Mouse (Mus musculus) small intestine, adult 10 weeks (tissue): ENCODE measurements around the gene Sntb2. TPM values are rescaled to one million over a fixed set of nuclear protein-coding genes. Genes with fewer than 3 reads are reported as not detected.

Source experiments
- polyA plus RNA-seq: library from polyadenylated mRNA; stranded (reverse); fragments of 350-450 nt; fragmentation: Illumina TruSeq; extraction: RNeasy Lipid Tissue Mini Kit (QIAGEN cat#74804); gene quantifications from one replicate; pipeline ENCODE4 v1.2.3, GENCODE M21; 2014; ENCODE audit warnings: low replicate concordance

Gene Sntb2
- 8.1 TPM for polyA plus RNA-seq

GRCm38 (mm10) chr8:106935324-106935869 lies at the start of gene Sntb2:
Sntb2 (plus strand) TSS chr8:106935750.

GRCm38 (mm10) chr8:106893481-106894156 lies 41.9 kb upstream of the Sntb2 start, which contains the start of gene Utp4:
Utp4 (plus strand) TSS chr8:106893636.

GRCm38 (mm10) chr8:107030650-107031576 lies 95.4 kb downstream of the Sntb2 start, which contains the start of gene Vps4a:
Vps4a (plus strand) TSS chr8:107031222.

GRCm38 (mm10) chr8:107048061-107048941 lies 112.8 kb downstream of the Sntb2 start, which contains the start of gene Pdf:
Pdf (minus strand) TSS chr8:107048614.

GRCm38 (mm10) chr8:107056076-107056972 lies 120.8 kb downstream of the Sntb2 start, which contains the start of the genes Cog8 and Nip7:
Cog8 (minus strand) TSS chr8:107056689.
Nip7 (plus strand) TSS chr8:107056877.

GRCm38 (mm10) chr8:107065511-107066496 lies 130.3 kb downstream of the Sntb2 start, which contains the start of gene Tmed6:
Tmed6 (minus strand) TSS chr8:107065644.

Other genes with a start within 250 kb of the Sntb2 start
- 0.41 TPM for gene Has3, start 65.5 kb upstream of the Sntb2 start, polyA plus RNA-seq
- 11.0 TPM for gene Utp4, start 42.1 kb upstream of the Sntb2 start, polyA plus RNA-seq
- gene Vps4a, start 95.5 kb downstream of the Sntb2 start, polyA plus RNA-seq = 20.2 TPM
- gene Pdf, start 112.9 kb downstream of the Sntb2 start, polyA plus RNA-seq = 35.7 TPM
- 12.4 TPM for gene Cog8, start 120.9 kb downstream of the Sntb2 start, polyA plus RNA-seq
- gene Nip7, start 121.1 kb downstream of the Sntb2 start, polyA plus RNA-seq = 6.6 TPM
- 18.9 TPM for gene Tmed6, start 129.9 kb downstream of the Sntb2 start, polyA plus RNA-seq
- gene Terf2, start 160.8 kb downstream of the Sntb2 start, polyA plus RNA-seq = 19.6 TPM
- gene Cyb5b, start 214.9 kb downstream of the Sntb2 start, polyA plus RNA-seq = 701 TPM